Mouse (Mus musculus): Measurements from ENCODE around the gene Acer1. TPM values are rescaled to one million over a fixed set of nuclear protein-coding genes. Genes with fewer than 3 reads are reported as not detected.
A peak's percentile ranks its signal among the peaks of the same experiment; 100 is the strongest.

Gene Acer1
- 1.3 and 2.4 TPM in 2 replicates for polyA plus RNA-seq (2014; fragmentation: Nextera tagmentation; extraction: Ambion mirVana)

GRCm38 (mm10) chr17:56982013-56982412 is at the start of gene Acer1:
Gene Acer1 (minus strand): TSS chr17:56982126.
- Histone ChIP-seq H3K36me3 (ENCODE audit: control insufficient read depth, insufficient read depth, low read length) (no peaks in the 10 kb centered on the region), H3K4me2 (ENCODE audit: low read depth, low read length) (no peak within 1 kb of the TSS), H3K4me3 (ENCODE audit: low read depth, low read length) (no peak within 1 kb of the TSS), H3K27ac (replicated peaks; ENCODE audit: low read depth, low read length) (no peak within 1 kb of the TSS), H3K27me3 (replicated peaks; ENCODE audit: control insufficient read depth, insufficient read depth, low read length) (no peaks in the 10 kb centered on the region), H3K4me1 (ENCODE audit: control insufficient read depth, insufficient read depth, low read length) (no peaks in the 10 kb centered on the region), H3K9ac (ENCODE audit: low read depth, low read length) (no peak within 1 kb of the TSS), H3K9me3 (ENCODE audit: control insufficient read depth, low read length) (no peaks in the 10 kb centered on the region)
- DNase-seq (ENCODE audit: low spot score) (no peak), ATAC-seq (ENCODE audit: low read depth) (no peak)
- WGBS, result 67% methylated on average over 5 of the region's 5 CpGs

- Histone ChIP-seq H3K4me2 (ENCODE audit: low read depth, low read length) (peak within 1 kb of the TSS; percentile 93), H3K4me1 (ENCODE audit: control insufficient read depth, insufficient read depth, low read length) (peaks cover 13% of the 10 kb centered on the region), H3K4me3 (ENCODE audit: low read depth, low read length) (peak within 1 kb of the TSS; percentile 99), H3K9me3 (ENCODE audit: control insufficient read depth, low read length) (no peaks in the 10 kb centered on the region), H3K27me3 (replicated peaks; ENCODE audit: control insufficient read depth, insufficient read depth, low read length) (no peaks in the 10 kb centered on the region), H3K36me3 (ENCODE audit: control insufficient read depth, insufficient read depth, low read length) (peaks cover 27% of the 10 kb centered on the region), H3K9ac (ENCODE audit: low read depth, low read length) (peak within 1 kb of the TSS; percentile 100), H3K27ac (replicated peaks; ENCODE audit: low read depth, low read length) (peak within 1 kb of the TSS; percentile 94)
- DNase-seq (ENCODE audit: low spot score), result peak; percentile 41
- ATAC-seq (ENCODE audit: low read depth), result no peak
- WGBS, result 0% methylated on average over 7 of the region's 99 CpGs
Observed at GRCm38 (mm10) chr17:57030931-57031660, 49.2 kb upstream of the Acer1 start, which contains the start of gene Khsrp. Gene Khsrp (minus strand): TSS chr17:57031522.

- DNase-seq (ENCODE audit: low spot score), result no peak
- ATAC-seq (ENCODE audit: low read depth), result no peak
- peak overlapping the region; percentile 93 for H3K4me2 ChIP-seq (ENCODE audit: low read depth, low read length)
- no peaks in the 10 kb centered on the region for H3K9me3 ChIP-seq (ENCODE audit: control insufficient read depth, low read length)
- 43% methylated on average over 8 of the region's 8 CpGs for WGBS
- H3K4me1 ChIP-seq (ENCODE audit: control insufficient read depth, insufficient read depth, low read length), result peaks cover 13% of the 10 kb centered on the region
- H3K4me3 ChIP-seq (ENCODE audit: low read depth, low read length), result peak overlapping the region; percentile 99
- H3K27me3 ChIP-seq (replicated peaks; ENCODE audit: control insufficient read depth, insufficient read depth, low read length), result no peaks in the 10 kb centered on the region
- no peak overlapping the region for H3K27ac ChIP-seq (replicated peaks; ENCODE audit: low read depth, low read length)
- peaks cover 41% of the 10 kb centered on the region for H3K36me3 ChIP-seq (ENCODE audit: control insufficient read depth, insufficient read depth, low read length)
- H3K9ac ChIP-seq (ENCODE audit: low read depth, low read length), result peak overlapping the region; percentile 100; the same call in 1 of the 2 replicates
Observed at GRCm38 (mm10) chr17:57029691-57030090, 47.8 kb upstream of the Acer1 start.

GRCm38 (mm10) chr17:57027471-57027870 is 45.5 kb upstream of the Acer1 start:
- 87% methylated on average over 4 of the region's 4 CpGs for WGBS
- H3K4me3 ChIP-seq (ENCODE audit: low read depth, low read length), result no peak overlapping the region
- H3K4me1 ChIP-seq (ENCODE audit: control insufficient read depth, insufficient read depth, low read length), result peaks cover 13% of the 10 kb centered on the region
- ATAC-seq (ENCODE audit: low read depth), result no peak
- H3K36me3 ChIP-seq (ENCODE audit: control insufficient read depth, insufficient read depth, low read length), result peaks cover 63% of the 10 kb centered on the region
- H3K4me2 ChIP-seq (ENCODE audit: low read depth, low read length), result no peak overlapping the region
- no peak overlapping the region for H3K9ac ChIP-seq (ENCODE audit: low read depth, low read length)
- DNase-seq (ENCODE audit: low spot score), result no peak
- no peaks in the 10 kb centered on the region for H3K9me3 ChIP-seq (ENCODE audit: control insufficient read depth, low read length)
- no peak overlapping the region for H3K27ac ChIP-seq (replicated peaks; ENCODE audit: low read depth, low read length)
- H3K27me3 ChIP-seq (replicated peaks; ENCODE audit: control insufficient read depth, insufficient read depth, low read length), result no peaks in the 10 kb centered on the region

GRCm38 (mm10) chr17:57020960-57021359 is 39.0 kb upstream of the Acer1 start:
- Histone ChIP-seq H3K27me3 (replicated peaks; ENCODE audit: control insufficient read depth, insufficient read depth, low read length) (no peaks in the 10 kb centered on the region), H3K27ac (replicated peaks; ENCODE audit: low read depth, low read length) (no peak overlapping the region), H3K9me3 (ENCODE audit: control insufficient read depth, low read length) (no peaks in the 10 kb centered on the region), H3K4me2 (ENCODE audit: low read depth, low read length) (no peak overlapping the region), H3K4me1 (ENCODE audit: control insufficient read depth, insufficient read depth, low read length) (no peaks in the 10 kb centered on the region), H3K36me3 (ENCODE audit: control insufficient read depth, insufficient read depth, low read length) (peaks cover 67% of the 10 kb centered on the region), H3K4me3 (ENCODE audit: low read depth, low read length) (no peak overlapping the region), H3K9ac (ENCODE audit: low read depth, low read length) (no peak overlapping the region)
- 92% methylated on average over 5 of the region's 5 CpGs for WGBS
- DNase-seq (ENCODE audit: low spot score), result no peak
- no peak for ATAC-seq (ENCODE audit: low read depth)

- no peaks in the 10 kb centered on the region for H3K4me1 ChIP-seq (ENCODE audit: control insufficient read depth, insufficient read depth, low read length)
- no peak overlapping the region for H3K9ac ChIP-seq (ENCODE audit: low read depth, low read length)
- H3K4me2 ChIP-seq (ENCODE audit: low read depth, low read length), result no peak overlapping the region
- H3K36me3 ChIP-seq (ENCODE audit: control insufficient read depth, insufficient read depth, low read length), result peaks cover 55% of the 10 kb centered on the region
- no peak overlapping the region for H3K27ac ChIP-seq (replicated peaks; ENCODE audit: low read depth, low read length)
- no peaks in the 10 kb centered on the region for H3K27me3 ChIP-seq (replicated peaks; ENCODE audit: control insufficient read depth, insufficient read depth, low read length)
- H3K4me3 ChIP-seq (ENCODE audit: low read depth, low read length), result no peak overlapping the region
- WGBS, result 86% methylated on average over 2 of the region's 2 CpGs
- no peak for ATAC-seq (ENCODE audit: low read depth)
- no peaks in the 10 kb centered on the region for H3K9me3 ChIP-seq (ENCODE audit: control insufficient read depth, low read length)
- no peak for DNase-seq (ENCODE audit: low spot score)
Observed at GRCm38 (mm10) chr17:57019693-57020092, 37.8 kb upstream of the Acer1 start.

GRCm38 (mm10) chr17:57012245-57012795 is 30.4 kb upstream of the Acer1 start:
- H3K4me2 ChIP-seq (ENCODE audit: low read depth, low read length), result peak overlapping the region; percentile 89
- no peaks in the 10 kb centered on the region for H3K27me3 ChIP-seq (replicated peaks; ENCODE audit: control insufficient read depth, insufficient read depth, low read length)
- peaks cover 15% of the 10 kb centered on the region for H3K36me3 ChIP-seq (ENCODE audit: control insufficient read depth, insufficient read depth, low read length)
- peak overlapping the region; percentile 80; the same call in 1 of the 2 replicates for H3K9ac ChIP-seq (ENCODE audit: low read depth, low read length)
- no peak for ATAC-seq (ENCODE audit: low read depth)
- H3K9me3 ChIP-seq (ENCODE audit: control insufficient read depth, low read length), result no peaks in the 10 kb centered on the region
- no peak for DNase-seq (ENCODE audit: low spot score)
- peaks cover 13% of the 10 kb centered on the region for H3K4me1 ChIP-seq (ENCODE audit: control insufficient read depth, insufficient read depth, low read length)
- peak overlapping the region; percentile 72 for H3K4me3 ChIP-seq (ENCODE audit: low read depth, low read length)
- WGBS, result 72% methylated on average over 13 of the region's 13 CpGs
- H3K27ac ChIP-seq (replicated peaks; ENCODE audit: low read depth, low read length), result peak overlapping the region; percentile 97

GRCm38 (mm10) chr17:57011236-57012141 is 29.6 kb upstream of the Acer1 start, which contains the start of the genes Gtf2f1 and Gm17949:
Gene Gtf2f1 (minus strand): TSS chr17:57011288.
Gene Gm17949 (plus strand): TSS chr17:57011469.
- Histone ChIP-seq H3K4me1 (ENCODE audit: control insufficient read depth, insufficient read depth, low read length) (peaks cover 13% of the 10 kb centered on the region), H3K4me3 (ENCODE audit: low read depth, low read length) (peak within 1 kb of the TSS; percentile 72), H3K27ac (replicated peaks; ENCODE audit: low read depth, low read length) (peak within 1 kb of the TSS; percentile 97), H3K9me3 (ENCODE audit: control insufficient read depth, low read length) (no peaks in the 10 kb centered on the region), H3K9ac (ENCODE audit: low read depth, low read length) (peak within 1 kb of the TSS; percentile 84), H3K4me2 (ENCODE audit: low read depth, low read length) (peak within 1 kb of the TSS; percentile 89), H3K27me3 (replicated peaks; ENCODE audit: control insufficient read depth, insufficient read depth, low read length) (no peaks in the 10 kb centered on the region), H3K36me3 (ENCODE audit: control insufficient read depth, insufficient read depth, low read length) (peaks cover 24% of the 10 kb centered on the region)
- peak; percentile 100 for DNase-seq (ENCODE audit: low spot score)
- ATAC-seq (ENCODE audit: low read depth), result peak; percentile 93
- under 1% methylated on average over 46 of the region's 51 CpGs for WGBS

Data from embryonic facial prominence, embryonic 14.5 days (tissue).